Mouse (Mus musculus) embryonic fibroblast, embryonic 13.5 days (primary cell): ENCODE data around the gene Ren1.
A peak's percentile ranks its signal among the peaks of the same experiment; 100 is the strongest.

Source experiments
- CTCF ChIP-seq: IDR thresholded peaks from 2 replicates; pipeline ENCODE4 v1.5.1; 2011; ENCODE audit warnings: mild to moderate bottlenecking, control low read depth, low read length, moderate library complexity, borderline replicate concordance; ENCODE audit not compliant: insufficient read depth
- POLR2A ChIP-seq: IDR thresholded peaks from 2 replicates; pipeline ENCODE4 v1.6.1; 2011; ENCODE audit warnings: low read depth, mild to moderate bottlenecking, control low read depth, low read length, moderate library complexity

- TF ChIP-seq CTCF = peak; percentile 70
- no peak for TF ChIP-seq POLR2A
Observed at GRCm38 (mm10) chr1:133306842-133307241, 43.5 kb upstream of the Ren1 start.
